Mouse (Mus musculus): ENCODE measurements around the gene Gm21304. TPM values are rescaled to one million over a fixed set of nuclear protein-coding genes. Genes with fewer than 3 reads are reported as not detected.

Gm21304 gene
- not detected in 2 replicates for polyA plus RNA-seq (2012; ENCODE audit: low replicate concordance)

DNA sequence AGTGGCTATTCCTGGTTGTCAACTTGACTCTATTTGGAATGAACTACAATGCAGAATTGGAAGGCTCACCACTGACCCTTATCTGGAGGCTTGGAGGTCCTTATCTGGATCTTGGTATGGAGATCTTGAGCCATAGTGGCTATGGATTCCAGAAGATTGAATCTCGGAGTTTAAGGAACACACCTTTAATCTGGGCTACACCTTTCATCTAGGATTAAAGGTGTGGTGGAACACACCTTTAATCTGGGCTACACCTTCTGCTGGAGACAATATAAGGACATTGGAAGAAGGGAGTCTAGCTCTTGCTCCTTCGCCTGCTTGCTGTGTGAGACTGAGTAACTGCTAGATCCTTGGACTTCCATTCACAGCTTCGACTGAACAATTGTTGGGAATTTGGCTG is at the start of gene Gm21304:
Gm21304 (plus strand) TSS at position 301 of the 400 bp plus-strand sequence.

DNA sequence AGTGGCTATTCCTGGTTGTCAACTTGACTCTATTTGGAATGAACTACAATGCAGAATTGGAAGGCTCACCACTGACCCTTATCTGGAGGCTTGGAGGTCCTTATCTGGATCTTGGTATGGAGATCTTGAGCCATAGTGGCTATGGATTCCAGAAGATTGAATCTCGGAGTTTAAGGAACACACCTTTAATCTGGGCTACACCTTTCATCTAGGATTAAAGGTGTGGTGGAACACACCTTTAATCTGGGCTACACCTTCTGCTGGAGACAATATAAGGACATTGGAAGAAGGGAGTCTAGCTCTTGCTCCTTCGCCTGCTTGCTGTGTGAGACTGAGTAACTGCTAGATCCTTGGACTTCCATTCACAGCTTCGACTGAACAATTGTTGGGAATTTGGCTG is 25.6 kb upstream of the Gm21304 start, which contains the start of gene Gm21293:
Gm21293 (plus strand) TSS at position 301 of the 400 bp plus-strand sequence.

DNA sequence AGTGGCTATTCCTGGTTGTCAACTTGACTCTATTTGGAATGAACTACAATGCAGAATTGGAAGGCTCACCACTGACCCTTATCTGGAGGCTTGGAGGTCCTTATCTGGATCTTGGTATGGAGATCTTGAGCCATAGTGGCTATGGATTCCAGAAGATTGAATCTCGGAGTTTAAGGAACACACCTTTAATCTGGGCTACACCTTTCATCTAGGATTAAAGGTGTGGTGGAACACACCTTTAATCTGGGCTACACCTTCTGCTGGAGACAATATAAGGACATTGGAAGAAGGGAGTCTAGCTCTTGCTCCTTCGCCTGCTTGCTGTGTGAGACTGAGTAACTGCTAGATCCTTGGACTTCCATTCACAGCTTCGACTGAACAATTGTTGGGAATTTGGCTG is 17.1 kb upstream of the Gm21304 start, which contains the start of gene Gm6763:
Gm6763 (plus strand) TSS at position 301 of the 400 bp plus-strand sequence.

DNA sequence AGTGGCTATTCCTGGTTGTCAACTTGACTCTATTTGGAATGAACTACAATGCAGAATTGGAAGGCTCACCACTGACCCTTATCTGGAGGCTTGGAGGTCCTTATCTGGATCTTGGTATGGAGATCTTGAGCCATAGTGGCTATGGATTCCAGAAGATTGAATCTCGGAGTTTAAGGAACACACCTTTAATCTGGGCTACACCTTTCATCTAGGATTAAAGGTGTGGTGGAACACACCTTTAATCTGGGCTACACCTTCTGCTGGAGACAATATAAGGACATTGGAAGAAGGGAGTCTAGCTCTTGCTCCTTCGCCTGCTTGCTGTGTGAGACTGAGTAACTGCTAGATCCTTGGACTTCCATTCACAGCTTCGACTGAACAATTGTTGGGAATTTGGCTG is 8.6 kb upstream of the Gm21304 start, which contains the start of gene Gm8764:
Gm8764 (plus strand) TSS at position 301 of the 400 bp plus-strand sequence.

DNA sequence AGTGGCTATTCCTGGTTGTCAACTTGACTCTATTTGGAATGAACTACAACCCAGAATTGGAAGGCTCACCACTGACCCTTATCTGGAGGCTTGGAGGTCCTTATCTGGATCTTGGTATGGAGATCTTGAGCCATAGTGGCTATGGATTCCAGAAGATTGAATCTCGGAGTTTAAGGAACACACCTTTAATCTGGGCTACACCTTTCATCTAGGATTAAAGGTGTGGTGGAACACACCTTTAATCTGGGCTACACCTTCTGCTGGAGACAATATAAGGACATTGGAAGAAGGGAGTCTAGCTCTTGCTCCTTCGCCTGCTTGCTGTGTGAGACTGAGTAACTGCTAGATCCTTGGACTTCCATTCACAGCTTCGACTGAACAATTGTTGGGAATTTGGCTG is 8.4 kb downstream of the Gm21304 start, which contains the start of gene Gm21312:
Gm21312 (plus strand) TSS at position 301 of the 400 bp plus-strand sequence.

DNA sequence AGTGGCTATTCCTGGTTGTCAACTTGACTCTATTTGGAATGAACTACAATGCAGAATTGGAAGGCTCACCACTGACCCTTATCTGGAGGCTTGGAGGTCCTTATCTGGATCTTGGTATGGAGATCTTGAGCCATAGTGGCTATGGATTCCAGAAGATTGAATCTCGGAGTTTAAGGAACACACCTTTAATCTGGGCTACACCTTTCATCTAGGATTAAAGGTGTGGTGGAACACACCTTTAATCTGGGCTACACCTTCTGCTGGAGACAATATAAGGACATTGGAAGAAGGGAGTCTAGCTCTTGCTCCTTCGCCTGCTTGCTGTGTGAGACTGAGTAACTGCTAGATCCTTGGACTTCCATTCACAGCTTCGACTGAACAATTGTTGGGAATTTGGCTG is 16.9 kb downstream of the Gm21304 start, which contains the start of gene Gm20765:
Gm20765 (plus strand) TSS at position 301 of the 400 bp plus-strand sequence.

DNA sequence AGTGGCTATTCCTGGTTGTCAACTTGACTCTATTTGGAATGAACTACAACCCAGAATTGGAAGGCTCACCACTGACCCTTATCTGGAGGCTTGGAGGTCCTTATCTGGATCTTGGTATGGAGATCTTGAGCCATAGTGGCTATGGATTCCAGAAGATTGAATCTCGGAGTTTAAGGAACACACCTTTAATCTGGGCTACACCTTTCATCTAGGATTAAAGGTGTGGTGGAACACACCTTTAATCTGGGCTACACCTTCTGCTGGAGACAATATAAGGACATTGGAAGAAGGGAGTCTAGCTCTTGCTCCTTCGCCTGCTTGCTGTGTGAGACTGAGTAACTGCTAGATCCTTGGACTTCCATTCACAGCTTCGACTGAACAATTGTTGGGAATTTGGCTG is 25.4 kb downstream of the Gm21304 start, which contains the start of gene Gm4340:
Gm4340 (plus strand) TSS at position 301 of the 400 bp plus-strand sequence.

Other genes with a start within 250 kb of the Gm21304 start
- gene Gm21293, start 25.5 kb upstream of the Gm21304 start, polyA plus RNA-seq (2012; ENCODE audit: low replicate concordance), result not detected in 2 replicates
- not detected in 2 replicates for gene Gm6763, start 17.0 kb upstream of the Gm21304 start, polyA plus RNA-seq (2012; ENCODE audit: low replicate concordance)
- not detected in 2 replicates for gene Gm8764, start 8.5 kb upstream of the Gm21304 start, polyA plus RNA-seq (2012; ENCODE audit: low replicate concordance)
- not detected in 2 replicates for gene Gm21312, start 8.5 kb downstream of the Gm21304 start, polyA plus RNA-seq (2012; ENCODE audit: low replicate concordance)
- gene Gm20765, start 17.0 kb downstream of the Gm21304 start, polyA plus RNA-seq (2012; ENCODE audit: low replicate concordance), result not detected in 2 replicates
- not detected in 2 replicates for gene Gm4340, start 25.5 kb downstream of the Gm21304 start, polyA plus RNA-seq (2012; ENCODE audit: low replicate concordance)

All from leukemia stem cell, adult 10-12 weeks (primary cell).